Mouse (Mus musculus) kidney, postnatal 25 days (tissue): Measurements from ENCODE around the gene Usp48.
"Not testable (repeated sequence)": the region's sequence is repeated elsewhere in the genome, so short reads cannot be mapped to it uniquely, and the experiment has no call there.

ENCODE experiments used
- DNase-seq, 2 experiments: peaks; one replicate each; pipeline ENCODE4 v3.0.0; 2021; ENCODE audit warnings: mixed read lengths in 2 of 2

Gene Usp48

GRCm38 (mm10) chr4:137593601-137594495 is at the start of gene Usp48:
Usp48 (plus strand) TSS chr4:137593755.
- DNase-seq, result peak; percentile 99

- DNase-seq, result peak; percentile 38 to 58
Observed at GRCm38 (mm10) chr4:137545568-137545967, 48.0 kb upstream of the Usp48 start.

- DNase-seq, result peak in 1 of 2 experiments; percentile 64
Observed at GRCm38 (mm10) chr4:137546003-137546525, 47.5 kb upstream of the Usp48 start.

GRCm38 (mm10) chr4:137553466-137553865 is 40.1 kb upstream of the Usp48 start:
- no peak for DNase-seq

- no peak for DNase-seq
Observed at GRCm38 (mm10) chr4:137556673-137557210, 36.8 kb upstream of the Usp48 start.

- no peak for DNase-seq
Observed at GRCm38 (mm10) chr4:137569873-137570272, 23.7 kb upstream of the Usp48 start.

- no peak for DNase-seq
Observed at GRCm38 (mm10) chr4:137574469-137574868, 19.1 kb upstream of the Usp48 start, which contains the start of gene Ldlrad2. Ldlrad2 (minus strand) TSS chr4:137574569.

- no peak for DNase-seq
Observed at GRCm38 (mm10) chr4:137577486-137577885, 16.1 kb upstream of the Usp48 start.

- DNase-seq, result peak; percentile 51 to 71
Observed at GRCm38 (mm10) chr4:137578181-137578845, 15.2 kb upstream of the Usp48 start.

- DNase-seq, result no peak
Observed at GRCm38 (mm10) chr4:137579789-137580188, 13.8 kb upstream of the Usp48 start.

GRCm38 (mm10) chr4:137580299-137580698 is 13.3 kb upstream of the Usp48 start:
- no peak for DNase-seq

GRCm38 (mm10) chr4:137581815-137582214 is 11.7 kb upstream of the Usp48 start:
- DNase-seq, result peak; percentile 51 to 53

GRCm38 (mm10) chr4:137589095-137589494 is 4.5 kb upstream of the Usp48 start:
- not testable (repeated sequence) for DNase-seq

GRCm38 (mm10) chr4:137589586-137589985 is 4.0 kb upstream of the Usp48 start:
- DNase-seq, result no peak

GRCm38 (mm10) chr4:137590961-137591360 is 2.6 kb upstream of the Usp48 start:
- DNase-seq, result no peak

GRCm38 (mm10) chr4:137594496-137595270 is 1.1 kb downstream of the Usp48 start:
- peak; percentile 27 to 48 for DNase-seq

GRCm38 (mm10) chr4:137597098-137597630 is 3.6 kb downstream of the Usp48 start:
- DNase-seq, result no peak

GRCm38 (mm10) chr4:137598577-137598976 is 5.0 kb downstream of the Usp48 start:
- no peak for DNase-seq

- DNase-seq, result no peak
Observed at GRCm38 (mm10) chr4:137603449-137604171, 10.1 kb downstream of the Usp48 start.

- DNase-seq, result no peak
Observed at GRCm38 (mm10) chr4:137607023-137607422, 13.5 kb downstream of the Usp48 start.

GRCm38 (mm10) chr4:137609281-137609680 is 15.7 kb downstream of the Usp48 start:
- DNase-seq, result no peak
